Mouse (Mus musculus) intestine, embryonic 16.5 days (tissue): ENCODE measurements around the gene Aste1. TPM values are rescaled to one million over a fixed set of nuclear protein-coding genes. Genes with fewer than 3 reads are reported as not detected.

Experiments
- polyA plus RNA-seq: library from polyadenylated mRNA; unstranded; fragments of >200 nt; fragmentation: Nextera tagmentation; extraction: Ambion mirVana; gene quantifications from 2 replicates; pipeline ENCODE4 v1.2.1, GENCODE M21; 2015

The Aste1 gene
- polyA plus RNA-seq, 1 experiment from 2014 or later, result 12.6 TPM

Other genes with a start within 250 kb of the Aste1 start
- gene Nek11, start 132 bp downstream of the Aste1 start, polyA plus RNA-seq, result 0.15 TPM in 2 replicates
- gene Atp2c1, start 131.9 kb downstream of the Aste1 start, polyA plus RNA-seq, result 39.7 and 48.9 TPM in 2 replicates
- gene Pik3r4, start 247.6 kb downstream of the Aste1 start, polyA plus RNA-seq, result 13.2 and 13.3 TPM in 2 replicates